Mouse (Mus musculus) layer of hippocampus, adult 11-12 months (tissue): ENCODE data around the gene Opcml.

Experiments
- DNase-seq: peaks from one replicate; pipeline ENCODE4 v3.0.0; 2022; ENCODE audit warnings: low spot score

Opcml gene

GRCm38 (mm10) chr9:28003131-28003530 lies 212.6 kb downstream of the Opcml start:
- no peak for DNase-seq

- no peak for DNase-seq
Measured at GRCm38 (mm10) chr9:28011483-28011882, 220.9 kb downstream of the Opcml start.

GRCm38 (mm10) chr9:28012664-28013063 lies 222.1 kb downstream of the Opcml start:
- DNase-seq = no peak

GRCm38 (mm10) chr9:28013192-28013591 lies 222.6 kb downstream of the Opcml start:
- no peak for DNase-seq

GRCm38 (mm10) chr9:28028156-28028555 lies 237.6 kb downstream of the Opcml start:
- DNase-seq = no peak

GRCm38 (mm10) chr9:28028788-28029393 lies 238.3 kb downstream of the Opcml start:
- DNase-seq = no peak

GRCm38 (mm10) chr9:28049157-28049556 lies 258.6 kb downstream of the Opcml start:
- no peak for DNase-seq

- DNase-seq = peak; percentile 18
Measured at GRCm38 (mm10) chr9:28057171-28057845, 266.7 kb downstream of the Opcml start.

GRCm38 (mm10) chr9:28065126-28065525 lies 274.6 kb downstream of the Opcml start:
- no peak for DNase-seq

GRCm38 (mm10) chr9:28080694-28081093 lies 290.1 kb downstream of the Opcml start:
- no peak for DNase-seq

GRCm38 (mm10) chr9:28083754-28084153 lies 293.2 kb downstream of the Opcml start:
- no peak for DNase-seq

- no peak for DNase-seq
Measured at GRCm38 (mm10) chr9:28084273-28084726, 293.7 kb downstream of the Opcml start.

GRCm38 (mm10) chr9:28091395-28091794 lies 300.8 kb downstream of the Opcml start:
- DNase-seq = no peak

GRCm38 (mm10) chr9:28094722-28095121 lies 304.1 kb downstream of the Opcml start:
- DNase-seq = no peak

- DNase-seq = no peak
Measured at GRCm38 (mm10) chr9:28096204-28096603, 305.6 kb downstream of the Opcml start.

GRCm38 (mm10) chr9:28101981-28102380 lies 311.4 kb downstream of the Opcml start:
- no peak for DNase-seq

GRCm38 (mm10) chr9:28121858-28122257 lies 331.3 kb downstream of the Opcml start:
- DNase-seq = no peak

GRCm38 (mm10) chr9:28128735-28129134 lies 338.2 kb downstream of the Opcml start:
- DNase-seq = no peak

GRCm38 (mm10) chr9:28131521-28131920 lies 340.9 kb downstream of the Opcml start:
- DNase-seq = no peak

- DNase-seq = no peak
Measured at GRCm38 (mm10) chr9:28136614-28137013, 346.0 kb downstream of the Opcml start.

GRCm38 (mm10) chr9:28139957-28140597 lies 349.5 kb downstream of the Opcml start:
- no peak for DNase-seq

GRCm38 (mm10) chr9:28149507-28149906 lies 358.9 kb downstream of the Opcml start:
- no peak for DNase-seq

GRCm38 (mm10) chr9:28153748-28154147 lies 363.2 kb downstream of the Opcml start:
- no peak for DNase-seq
